Mouse (Mus musculus): ENCODE measurements at regions not wholly inside any gene's neighbourhood (a gene's known extent, or its start where the extent isn't known, plus 50 kb on each side); places are given as distances from the start of the nearest gene placed in this dataset.

DNA sequence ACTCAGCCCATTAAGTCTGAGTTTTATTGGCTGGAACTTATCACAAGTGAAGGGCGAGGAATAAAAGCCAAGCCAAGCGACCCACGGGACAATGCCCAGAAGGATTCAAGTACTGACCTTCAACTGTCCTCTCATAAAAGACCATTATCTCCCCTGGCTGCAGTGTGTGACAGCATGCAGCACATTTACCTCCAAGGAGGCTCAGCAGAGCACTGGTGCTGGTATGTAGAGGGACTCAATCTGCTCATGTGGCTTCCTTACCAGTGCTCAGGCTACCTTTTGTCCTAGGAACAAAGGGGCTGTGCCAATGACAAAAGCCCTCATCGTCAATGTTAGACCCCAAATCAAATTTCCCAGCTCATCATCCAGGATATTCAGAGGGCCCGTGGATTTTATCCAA is 190.9 kb upstream of the Car8 start:
- TF ChIP-seq CTCF (IDR thresholded peaks at IDR 0.05; ENCODE audit: low read depth), result no peak
- TF ChIP-seq EP300 (optimal IDR thresholded peaks at IDR 0.05), result no peak

Data from stomach, postnatal 0 days (tissue).